Mouse (Mus musculus) cerebellum, adult 2 months (tissue): ENCODE measurements around the gene Mkrn2.

Experiments used
- CTCF ChIP-seq: fragments of 200-500 bp; IDR thresholded peaks from 2 replicates; pipeline ENCODE4 v1.5.1; 2011; ENCODE audit warnings: low read depth, mild to moderate bottlenecking, control low read depth, low read length, moderate library complexity, borderline replicate concordance; ENCODE audit not compliant: insufficient read depth
- POLR2A ChIP-seq: fragments of 200-500 bp; IDR thresholded peaks from 2 replicates; pipeline ENCODE4 v1.6.1; 2011; ENCODE audit warnings: low read length, control low read depth, borderline replicate concordance; ENCODE audit not compliant: insufficient read depth

DNA sequence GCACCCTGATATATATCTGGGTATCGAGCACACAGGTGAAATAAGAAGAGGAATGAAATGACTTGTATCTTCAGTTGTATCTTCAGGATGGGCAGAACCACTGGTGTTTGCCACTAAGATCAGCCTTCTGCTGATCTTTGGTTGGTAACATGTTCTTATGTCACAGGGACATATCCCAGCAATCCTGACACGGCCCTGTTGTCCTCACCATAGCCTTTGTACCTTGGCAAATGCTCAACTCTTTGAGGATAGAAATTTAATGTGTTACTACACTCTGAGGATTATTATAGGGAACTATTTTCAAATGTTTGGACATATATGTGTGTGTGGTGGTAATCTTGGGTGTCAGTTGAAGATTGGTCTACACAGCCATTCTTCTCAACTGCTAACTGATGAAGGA is 43.5 kb upstream of the Mkrn2 start:
- TF ChIP-seq POLR2A: no peak
- no peak for TF ChIP-seq CTCF
